Mouse (Mus musculus) midbrain, embryonic 15.5 days (tissue): ENCODE results near the gene Flt3l. TPM values are rescaled to one million over a fixed set of nuclear protein-coding genes. Genes with fewer than 3 reads are reported as not detected.
"Not testable (repeated sequence)": the region's sequence is repeated elsewhere in the genome, so short reads cannot be mapped to it uniquely, and the experiment has no call there.

Experiments
- ATAC-seq: fragments of 200-750 bp; cut with Nextera tagmentation; replicated peaks from 2 replicates; pipeline ENCODE4 v1.8.0; 2017; ENCODE audit warnings: moderate TSS enrichment
- H3K27ac ChIP-seq: fragments of 300-500 bp; sonication (generic); 2 replicates; pipeline ENCODE4 v1.5.1; 2015; ENCODE audit warnings: mild to moderate bottlenecking, inconsistent platforms
- H3K27me3 ChIP-seq: fragments of 300-500 bp; sonication (generic); replicated peaks from 2 replicates; pipeline ENCODE4 v1.6.1; 2015; ENCODE audit warnings: inconsistent platforms
- H3K36me3 ChIP-seq: fragments of 300-500 bp; sonication (generic); replicated peaks from 2 replicates; pipeline ENCODE4 v1.6.1; 2015; ENCODE audit warnings: inconsistent platforms
- H3K4me1 ChIP-seq: fragments of 300-500 bp; sonication (generic); 2 replicates; pipeline ENCODE4 v1.6.1; 2015; ENCODE audit warnings: inconsistent platforms
- H3K4me2 ChIP-seq: fragments of 300-500 bp; sonication (generic); 2 replicates; pipeline ENCODE4 v1.6.1; 2015; ENCODE audit warnings: inconsistent platforms, mild to moderate bottlenecking, moderate library complexity
- H3K4me3 ChIP-seq: fragments of 300-500 bp; sonication (generic); 2 replicates; pipeline ENCODE4 v1.5.1; 2015; ENCODE audit warnings: mild to moderate bottlenecking, inconsistent platforms
- H3K9ac ChIP-seq: fragments of 300-500 bp; sonication (generic); 2 replicates; pipeline ENCODE4 v1.6.1; 2015; ENCODE audit warnings: mild to moderate bottlenecking, inconsistent platforms
- H3K9me3 ChIP-seq: fragments of 300-500 bp; sonication (generic); 2 replicates; pipeline ENCODE4 v1.6.1; 2016; ENCODE audit warnings: inconsistent platforms
- WGBS: fragments of 180-500 bp; shearing (Covaris S2); methylation state at CpG from one replicate; pipeline ENCODE4 v1.1.7; 2015; ENCODE audit warnings: mixed read lengths; 5-methylcytosine and 5-hydroxymethylcytosine counted together
- polyA plus RNA-seq: library from polyadenylated mRNA; unstranded; fragments of >200 nt; fragmentation: Nextera tagmentation; extraction: Ambion mirVana; gene quantifications from 2 replicates; pipeline ENCODE4 v1.2.1, GENCODE M21; 2015

The Flt3l gene
- polyA plus RNA-seq, 1 experiment from 2014 or later: 2.1 TPM

- WGBS: 90% methylated on average over 6 of the region's 6 CpGs
- ATAC-seq: no peak
- H3K4me2 ChIP-seq: no peak overlapping the region
- peaks cover 13% of the 10 kb centered on the region for H3K4me1 ChIP-seq
- H3K4me3 ChIP-seq: no peak overlapping the region
- H3K9ac ChIP-seq: no peak overlapping the region
- H3K27ac ChIP-seq: no peak overlapping the region
- H3K9me3 ChIP-seq: no peaks in the 10 kb centered on the region
- H3K27me3 ChIP-seq: no peaks in the 10 kb centered on the region
- H3K36me3 ChIP-seq: peaks cover 38% of the 10 kb centered on the region
Measured at GRCm38 (mm10) chr7:45118336-45118735, 17.9 kb downstream of the Flt3l start.

GRCm38 (mm10) chr7:45117566-45117965 is 18.7 kb downstream of the Flt3l start:
- 80% methylated on average over 8 of the region's 8 CpGs for WGBS
- Histone ChIP-seq H3K27ac (no peak overlapping the region), H3K9me3 (no peaks in the 10 kb centered on the region), H3K4me1 (peaks cover 5% of the 10 kb centered on the region), H3K36me3 (peaks cover 38% of the 10 kb centered on the region), H3K4me2 (no peak overlapping the region), H3K4me3 (no peak overlapping the region), H3K27me3 (no peaks in the 10 kb centered on the region), H3K9ac (no peak overlapping the region)
- no peak for ATAC-seq

GRCm38 (mm10) chr7:45113476-45113875 is 22.8 kb downstream of the Flt3l start:
- no peak overlapping the region for H3K4me3 ChIP-seq
- no peaks in the 10 kb centered on the region for H3K9me3 ChIP-seq
- no peaks in the 10 kb centered on the region for H3K27me3 ChIP-seq
- WGBS: 84% methylated on average over 2 of the region's 2 CpGs
- H3K36me3 ChIP-seq: 0 out of 2 replicates have a peak, but pooled peaks cover 5% of the 10 kb centered on the region
- H3K9ac ChIP-seq: no peak overlapping the region
- ATAC-seq: no peak
- H3K27ac ChIP-seq: no peak overlapping the region
- no peaks in the 10 kb centered on the region for H3K4me1 ChIP-seq
- no peak overlapping the region for H3K4me2 ChIP-seq

- Histone ChIP-seq H3K4me2 (no peak overlapping the region), H3K4me1 (no peaks in the 10 kb centered on the region), H3K36me3 (no peaks in the 10 kb centered on the region), H3K27ac (no peak overlapping the region), H3K4me3 (no peak overlapping the region), H3K9ac (no peak overlapping the region), H3K27me3 (no peaks in the 10 kb centered on the region), H3K9me3 (no peaks in the 10 kb centered on the region)
- WGBS: 75% methylated on average over 3 of the region's 3 CpGs
- ATAC-seq: no peak
Measured at GRCm38 (mm10) chr7:45112529-45112928, 23.7 kb downstream of the Flt3l start.

GRCm38 (mm10) chr7:45111940-45112339 is 24.3 kb downstream of the Flt3l start:
- no peak overlapping the region for H3K4me2 ChIP-seq
- H3K36me3 ChIP-seq: no peaks in the 10 kb centered on the region
- no peak overlapping the region for H3K9ac ChIP-seq
- no peaks in the 10 kb centered on the region for H3K9me3 ChIP-seq
- no peak overlapping the region for H3K4me3 ChIP-seq
- no peak for ATAC-seq
- H3K27ac ChIP-seq: no peak overlapping the region
- 68% methylated on average over 2 of the region's 2 CpGs for WGBS
- H3K4me1 ChIP-seq: no peaks in the 10 kb centered on the region
- H3K27me3 ChIP-seq: no peaks in the 10 kb centered on the region

- not testable (repeated sequence) for H3K27ac ChIP-seq, H3K4me1 ChIP-seq, H3K27me3 ChIP-seq, ATAC-seq, H3K9me3 ChIP-seq, H3K36me3 ChIP-seq, H3K9ac ChIP-seq, H3K4me3 ChIP-seq, H3K4me2 ChIP-seq
- 87% methylated on average over 4 of the region's 4 CpGs for WGBS
Measured at GRCm38 (mm10) chr7:45110089-45110488, 26.1 kb downstream of the Flt3l start.

- Histone ChIP-seq H3K36me3 (no peaks in the 10 kb centered on the region), H3K27me3 (no peaks in the 10 kb centered on the region), H3K27ac (no peak overlapping the region), H3K9ac (no peak overlapping the region), H3K9me3 (no peaks in the 10 kb centered on the region), H3K4me1 (no peaks in the 10 kb centered on the region), H3K4me3 (no peak overlapping the region), H3K4me2 (no peak overlapping the region)
- no peak for ATAC-seq
- 40% methylated on average over 5 of the region's 5 CpGs for whole genome bisulfite sequencing
Measured at GRCm38 (mm10) chr7:45107052-45107645, 29.1 kb downstream of the Flt3l start.

GRCm38 (mm10) chr7:45106441-45106840 is 29.8 kb downstream of the Flt3l start:
- Histone ChIP-seq H3K27ac (no peak overlapping the region), H3K9me3 (no peaks in the 10 kb centered on the region), H3K9ac (no peak overlapping the region), H3K4me3 (no peak overlapping the region), H3K4me2 (no peak overlapping the region), H3K4me1 (no peaks in the 10 kb centered on the region), H3K27me3 (no peaks in the 10 kb centered on the region), H3K36me3 (no peaks in the 10 kb centered on the region)
- 15% methylated on average over 6 of the region's 6 CpGs for WGBS
- no peak for ATAC-seq

- WGBS: 78% methylated on average over 8 of the region's 8 CpGs
- no peaks in the 10 kb centered on the region for H3K27me3 ChIP-seq
Measured at GRCm38 (mm10) chr7:45105491-45105890, 30.7 kb downstream of the Flt3l start.

GRCm38 (mm10) chr7:45104941-45105340 is 31.3 kb downstream of the Flt3l start:
- no peak overlapping the region for H3K4me3 ChIP-seq
- 77% methylated on average over 5 of the region's 5 CpGs for WGBS
- H3K27ac ChIP-seq: no peak overlapping the region
- no peaks in the 10 kb centered on the region for H3K36me3 ChIP-seq
- ATAC-seq: no peak
- H3K4me2 ChIP-seq: no peak overlapping the region
- no peaks in the 10 kb centered on the region for H3K4me1 ChIP-seq
- H3K27me3 ChIP-seq: no peaks in the 10 kb centered on the region
- no peak overlapping the region for H3K9ac ChIP-seq
- no peaks in the 10 kb centered on the region for H3K9me3 ChIP-seq

More at GRCm38 (mm10) chr7:45105491-45105890, 30.7 kb downstream of the Flt3l start:
- Histone ChIP-seq H3K4me1 (no peaks in the 10 kb centered on the region), H3K36me3 (no peaks in the 10 kb centered on the region), H3K4me3 (no peak overlapping the region), H3K27ac (no peak overlapping the region), H3K9me3 (no peaks in the 10 kb centered on the region), H3K9ac (no peak overlapping the region), H3K4me2 (no peak overlapping the region)
- no peak for ATAC-seq

GRCm38 (mm10) chr7:45103652-45104180 is 32.5 kb downstream of the Flt3l start, which contains the start of gene Fcgrt:
TSS of gene Fcgrt (minus strand) at chr7:45103851.
- 80% methylated on average over 7 of the region's 7 CpGs for WGBS
- Histone ChIP-seq H3K27me3 (no peaks in the 10 kb centered on the region), H3K4me3 (no peak within 1 kb of the TSS), H3K27ac (no peak within 1 kb of the TSS), H3K9me3 (no peaks in the 10 kb centered on the region), H3K36me3 (no peaks in the 10 kb centered on the region), H3K4me1 (no peaks in the 10 kb centered on the region), H3K9ac (no peak within 1 kb of the TSS), H3K4me2 (peak within 1 kb of the TSS; percentile 21)
- no peak for ATAC-seq

GRCm38 (mm10) chr7:45102940-45103585 is 33.2 kb downstream of the Flt3l start:
- H3K27ac ChIP-seq: no peak overlapping the region
- no peak overlapping the region for H3K4me3 ChIP-seq
- no peaks in the 10 kb centered on the region for H3K27me3 ChIP-seq
- peak overlapping the region; percentile 21 for H3K4me2 ChIP-seq
- no peaks in the 10 kb centered on the region for H3K9me3 ChIP-seq
- no peak overlapping the region for H3K9ac ChIP-seq
- 78% methylated on average over 9 of the region's 9 CpGs for WGBS
- no peaks in the 10 kb centered on the region for H3K4me1 ChIP-seq
- no peak for ATAC-seq
- H3K36me3 ChIP-seq: no peaks in the 10 kb centered on the region

GRCm38 (mm10) chr7:45102441-45102840 is 33.8 kb downstream of the Flt3l start:
- peak overlapping the region; percentile 13 for H3K4me2 ChIP-seq

More at GRCm38 (mm10) chr7:45102441-45102840, 33.8 kb downstream of the Flt3l start:
- Histone ChIP-seq H3K4me3 (no peak overlapping the region), H3K9me3 (no peaks in the 10 kb centered on the region), H3K9ac (no peak overlapping the region), H3K4me1 (no peaks in the 10 kb centered on the region), H3K27me3 (no peaks in the 10 kb centered on the region), H3K36me3 (no peaks in the 10 kb centered on the region), H3K27ac (no peak overlapping the region)
- no peak for ATAC-seq
- WGBS: 88% methylated on average over 11 of the region's 11 CpGs
